In genomic region chr6:97148383-97149251, GRCm38 (mm10) we compare ENCODE assay signal across 8 mouse cellular contexts. TPM values are rescaled to one million over a fixed set of nuclear protein-coding genes. Genes with fewer than 3 reads are reported as not detected.
DNase-seq lines count a peak whose midpoint lies in the region; ATAC-seq and TF ChIP-seq lines count a peak whose summit lies in the region.

Eogt (minus strand) TSS chr6:97149182.

- DNase-seq in 416B (ENCODE audit: low read depth): peak; percentile 76
- peak; percentile 29 to 68 for DNase-seq in adrenal gland, postnatal 4 days (ENCODE audit: low spot score in 2 of 2)
- peak; percentile 84 to 86 for DNase-seq in heart, adult 9 months (ENCODE audit: low spot score in 2 of 2)
- peak; percentile 42 for DNase-seq in midbrain, postnatal 0 days (ENCODE audit: low spot score)
- DNase-seq in spleen, postnatal 10 days (ENCODE audit: low spot score in 2 of 2): peak; percentile 71 to 79

- H3K9ac ChIP-seq in kidney, embryonic 14.5 days (ENCODE audit: low read depth, low read length): peak within 1 kb of the TSS; percentile 91
- peak within 1 kb of the TSS; percentile 72 for H3K9ac ChIP-seq in limb, embryonic 15.5 days
- H3K9ac ChIP-seq in midbrain, postnatal 0 days (replicated peaks; ENCODE audit: low read length, poor library complexity, severe bottlenecking): peak within 1 kb of the TSS; percentile 87

- H3K4me3 ChIP-seq in embryonic fibroblast, embryonic 13.5 days (ENCODE audit: insufficient read depth, low read length): peak within 1 kb of the TSS; percentile 53
- H3K4me3 ChIP-seq in kidney, embryonic 14.5 days (ENCODE audit: low read length): peak within 1 kb of the TSS; percentile 75
- H3K4me3 ChIP-seq in limb, embryonic 15.5 days: peak within 1 kb of the TSS; percentile 68
- peak within 1 kb of the TSS; percentile 49 for H3K4me3 ChIP-seq in midbrain, postnatal 0 days (ENCODE audit: low read depth, low read length)

- ATAC-seq in kidney, embryonic 14.5 days (ENCODE audit: low FRiP score, low TSS enrichment): peak; percentile 83
- peak; percentile 59 for ATAC-seq in limb, embryonic 15.5 days (ENCODE audit: insufficient number of reproducible peaks, low FRiP score, low TSS enrichment, low read depth)
- peak; percentile 83 for ATAC-seq in midbrain, postnatal 0 days (ENCODE audit: low FRiP score)

- H3K4me2 ChIP-seq in kidney, embryonic 14.5 days (replicated peaks; ENCODE audit: low read depth, low read length): peak within 1 kb of the TSS; percentile 98
- peak within 1 kb of the TSS; percentile 95 for H3K4me2 ChIP-seq in limb, embryonic 15.5 days
- H3K4me2 ChIP-seq in midbrain, postnatal 0 days (ENCODE audit: low read depth, low read length, poor library complexity, severe bottlenecking): peak within 1 kb of the TSS; percentile 93

- H3K4me1 ChIP-seq in embryonic fibroblast, embryonic 13.5 days (ENCODE audit: control insufficient read depth, insufficient read depth, low read length): peaks cover 8% of the 10 kb centered on the region
- peaks cover 12% of the 10 kb centered on the region; the same call in 1 of the 2 replicates for H3K4me1 ChIP-seq in kidney, embryonic 14.5 days (ENCODE audit: control insufficient read depth, insufficient read depth, low read length)
- H3K4me1 ChIP-seq in limb, embryonic 15.5 days: peaks cover 22% of the 10 kb centered on the region
- H3K4me1 ChIP-seq in midbrain, postnatal 0 days (ENCODE audit: insufficient read depth, low read length): peaks cover 6% of the 10 kb centered on the region; the same call in 1 of the 2 replicates

- TF ChIP-seq CTCF in embryonic fibroblast, embryonic 13.5 days (IDR thresholded peaks at IDR 0.05; ENCODE audit: borderline replicate concordance, insufficient read depth, low read length): no peak
- peak; percentile 59 for TF ChIP-seq CTCF in midbrain, postnatal 0 days (IDR thresholded peaks at IDR 0.05)

- under 1% methylated on average over 56 of the region's 56 CpGs for WGBS in kidney, embryonic 14.5 days
- under 1% methylated on average over 56 of the region's 56 CpGs for WGBS in limb, embryonic 15.5 days
- WGBS in midbrain, postnatal 0 days: under 1% methylated on average over 51 of the region's 56 CpGs

- no peaks in the 10 kb centered on the region for H3K27me3 ChIP-seq in kidney, embryonic 14.5 days (ENCODE audit: control insufficient read depth, insufficient read depth, low read length)
- no peaks in the 10 kb centered on the region for H3K27me3 ChIP-seq in limb, embryonic 15.5 days
- H3K27me3 ChIP-seq in midbrain, postnatal 0 days (ENCODE audit: insufficient read depth, low read length): no peaks in the 10 kb centered on the region

- peaks cover 1% of the 10 kb centered on the region; the same call in 1 of the 2 replicates for H3K36me3 ChIP-seq in kidney, embryonic 14.5 days (ENCODE audit: control insufficient read depth, insufficient read depth, low read length)
- H3K36me3 ChIP-seq in limb, embryonic 15.5 days: peaks cover 1% of the 10 kb centered on the region
- H3K36me3 ChIP-seq in midbrain, postnatal 0 days (ENCODE audit: insufficient read depth, low read length): no peaks in the 10 kb centered on the region

- peak within 1 kb of the TSS; percentile 76 for H3K27ac ChIP-seq in embryonic fibroblast, embryonic 13.5 days (ENCODE audit: insufficient read depth, low read length)
- peak within 1 kb of the TSS; percentile 71 for H3K27ac ChIP-seq in kidney, embryonic 14.5 days (ENCODE audit: low read depth, low read length)
- peak within 1 kb of the TSS; percentile 86 for H3K27ac ChIP-seq in limb, embryonic 15.5 days
- peak within 1 kb of the TSS; percentile 77 for H3K27ac ChIP-seq in midbrain, postnatal 0 days (ENCODE audit: low read depth, low read length)

- peak; percentile 44 for TF ChIP-seq POLR2A in embryonic fibroblast, embryonic 13.5 days (IDR thresholded peaks at IDR 0.05; ENCODE audit: low read depth, low read length)

- no peaks in the 10 kb centered on the region for H3K9me3 ChIP-seq in kidney, embryonic 14.5 days (ENCODE audit: control insufficient read depth, low read length)
- no peaks in the 10 kb centered on the region for H3K9me3 ChIP-seq in limb, embryonic 15.5 days
- no peaks in the 10 kb centered on the region for H3K9me3 ChIP-seq in midbrain, postnatal 0 days (ENCODE audit: low read length)

RNA-seq across cellular contexts. Expression of gene Eogt, which starts in this region (rescaled TPM):
- 10 to 100 TPM; 52.4 to 55.7 TPM for total RNA-seq in adrenal gland, postnatal 4 days (2021)
- polyA plus RNA-seq in embryonic fibroblast, embryonic 13.5 days (2011; ENCODE audit: insufficient read length, low read depth, missing spikeins): 40.3 and 44.5 TPM in 2 replicates
- polyA plus RNA-seq in kidney, embryonic 14.5 days (2014; fragmentation: Nextera tagmentation; extraction: Ambion mirVana): 7.0 and 18.0 TPM in 2 replicates
- polyA plus RNA-seq in limb, embryonic 15.5 days (2015; fragmentation: Nextera tagmentation; extraction: Ambion mirVana): 14.9 TPM in 2 replicates
- total RNA-seq in midbrain, postnatal 0 days (2014; rRNA removed): 25.2 and 25.8 TPM in 2 replicates
- 9.9 and 11.7 TPM in 2 replicates for polyA plus RNA-seq in midbrain, postnatal 0 days (2015; fragmentation: Nextera tagmentation; extraction: Ambion mirVana)

Comparison
In these comparisons a context has a peak if more than half of its experiments do, and no peak if none do; other contexts are left out.
1. Peak in every context shown above with its lines: DNase-seq, ATAC-seq, H3K4me3 ChIP-seq and H3K27ac ChIP-seq.